Mouse (Mus musculus) kidney, embryonic 15.5 days (tissue): ENCODE measurements around the gene Tcl1b5. TPM values are rescaled to one million over a fixed set of nuclear protein-coding genes. Genes with fewer than 3 reads are reported as not detected.
"Not testable (repeated sequence)": the region's sequence is repeated elsewhere in the genome, so short reads cannot be mapped to it uniquely, and the experiment has no call there.

ENCODE experiments used
- ATAC-seq: fragments of 200-750 bp; cut with Nextera tagmentation; replicated peaks from 2 replicates; pipeline ENCODE4 v1.8.0; 2017; ENCODE audit warnings: moderate TSS enrichment; ENCODE audit not compliant: low FRiP score
- H3K27ac ChIP-seq: fragments of 300-500 bp; sonication (generic); 2 replicates; pipeline ENCODE4 v1.5.1; 2015; ENCODE audit warnings: mild to moderate bottlenecking, inconsistent platforms
- H3K27me3 ChIP-seq: fragments of 300-500 bp; sonication (generic); 2 replicates; pipeline ENCODE4 v1.6.1; 2015; ENCODE audit warnings: inconsistent platforms
- H3K36me3 ChIP-seq: fragments of 300-500 bp; sonication (generic); 2 replicates; pipeline ENCODE4 v1.6.1; 2015; ENCODE audit warnings: inconsistent platforms
- H3K4me1 ChIP-seq: fragments of 300-500 bp; sonication (generic); 2 replicates; pipeline ENCODE4 v1.6.1; 2015; ENCODE audit warnings: inconsistent platforms
- H3K4me2 ChIP-seq: fragments of 300-500 bp; sonication (generic); 2 replicates; pipeline ENCODE4 v1.6.1; 2015; ENCODE audit warnings: moderate library complexity, mild to moderate bottlenecking, inconsistent platforms
- H3K4me3 ChIP-seq: fragments of 300-500 bp; sonication (generic); replicated peaks from 2 replicates; pipeline ENCODE4 v1.5.1; 2015; ENCODE audit warnings: mild to moderate bottlenecking, inconsistent platforms
- H3K9ac ChIP-seq: fragments of 300-500 bp; sonication (generic); 2 replicates; pipeline ENCODE4 v1.6.1; 2015; ENCODE audit warnings: mild to moderate bottlenecking, inconsistent platforms
- H3K9me3 ChIP-seq: fragments of 300-500 bp; sonication (generic); replicated peaks from 2 replicates; pipeline ENCODE4 v1.6.1; 2016; ENCODE audit warnings: inconsistent platforms
- WGBS: fragments of 180-500 bp; shearing (Covaris S2); methylation state at CpG from one replicate; pipeline ENCODE4 v1.1.7; 2015; ENCODE audit warnings: mixed read lengths; 5-methylcytosine and 5-hydroxymethylcytosine counted together
- polyA plus RNA-seq: library from polyadenylated mRNA; unstranded; fragments of >200 nt; fragmentation: Nextera tagmentation; extraction: Ambion mirVana; gene quantifications from 2 replicates; pipeline ENCODE4 v1.2.1, GENCODE M21; 2015

Gene Tcl1b5
- polyA plus RNA-seq, 1 experiment from 2014 or later, result not detected

GRCm38 (mm10) chr12:105166734-105167133 is 9.4 kb upstream of the Tcl1b5 start:
- Histone ChIP-seq H3K27ac (no peak overlapping the region), H3K4me3 (no peak overlapping the region), H3K9me3 (no peaks in the 10 kb centered on the region), H3K4me1 (no peaks in the 10 kb centered on the region), H3K9ac (no peak overlapping the region), H3K36me3 (no peaks in the 10 kb centered on the region), H3K4me2 (no peak overlapping the region), H3K27me3 (no peaks in the 10 kb centered on the region)
- 62% methylated on average over 3 of the region's 3 CpGs for WGBS
- ATAC-seq, result no peak

GRCm38 (mm10) chr12:105173366-105173765 is 2.8 kb upstream of the Tcl1b5 start:
- no peak overlapping the region for H3K4me2 ChIP-seq
- H3K27me3 ChIP-seq, result no peaks in the 10 kb centered on the region
- WGBS, result 85% methylated on average over 2 of the region's 2 CpGs
- H3K4me1 ChIP-seq, result no peaks in the 10 kb centered on the region
- H3K36me3 ChIP-seq, result no peaks in the 10 kb centered on the region
- no peak overlapping the region for H3K9ac ChIP-seq
- no peaks in the 10 kb centered on the region for H3K9me3 ChIP-seq
- H3K4me3 ChIP-seq, result no peak overlapping the region
- H3K27ac ChIP-seq, result no peak overlapping the region
- ATAC-seq, result no peak

GRCm38 (mm10) chr12:105174318-105174717 is 1.8 kb upstream of the Tcl1b5 start:
- H3K27me3 ChIP-seq, H3K4me1 ChIP-seq, H3K36me3 ChIP-seq, H3K4me2 ChIP-seq, H3K9me3 ChIP-seq, H3K27ac ChIP-seq, ATAC-seq, H3K9ac ChIP-seq, H3K4me3 ChIP-seq: not testable (repeated sequence)
- WGBS, result 37% methylated on average over 2 of the region's 2 CpGs

- H3K9me3 ChIP-seq, H3K4me2 ChIP-seq, H3K4me1 ChIP-seq, ATAC-seq, H3K4me3 ChIP-seq, H3K27me3 ChIP-seq, H3K27ac ChIP-seq, H3K9ac ChIP-seq, H3K36me3 ChIP-seq: not testable (repeated sequence)
- WGBS, result 60% methylated on average over 4 of the region's 4 CpGs
Observed at GRCm38 (mm10) chr12:105181040-105181644, 5.0 kb downstream of the Tcl1b5 start.

- ATAC-seq, H3K4me2 ChIP-seq, H3K9me3 ChIP-seq, H3K27ac ChIP-seq, H3K9ac ChIP-seq, H3K4me1 ChIP-seq, H3K4me3 ChIP-seq, H3K27me3 ChIP-seq, H3K36me3 ChIP-seq: not testable (repeated sequence)
- WGBS, result 53% methylated on average over 2 of the region's 2 CpGs
Observed at GRCm38 (mm10) chr12:105188980-105189379, 12.8 kb downstream of the Tcl1b5 start.

- WGBS, result 94% methylated on average over 6 of the region's 6 CpGs
- H3K27me3 ChIP-seq, H3K27ac ChIP-seq, H3K4me1 ChIP-seq, H3K9me3 ChIP-seq, H3K36me3 ChIP-seq, H3K4me2 ChIP-seq, H3K9ac ChIP-seq, ATAC-seq, H3K4me3 ChIP-seq: not testable (repeated sequence)
Observed at GRCm38 (mm10) chr12:105190743-105191142, 14.6 kb downstream of the Tcl1b5 start, which contains the start of gene Tcl1b3. TSS of gene Tcl1b3 (plus strand) at chr12:105191043.

GRCm38 (mm10) chr12:105199684-105200497 is 23.7 kb downstream of the Tcl1b5 start:
- not testable (repeated sequence) for H3K4me3 ChIP-seq, H3K9ac ChIP-seq, H3K36me3 ChIP-seq, ATAC-seq, H3K4me1 ChIP-seq, H3K27ac ChIP-seq, H3K4me2 ChIP-seq, H3K27me3 ChIP-seq, H3K9me3 ChIP-seq
- WGBS, result 66% methylated on average over 7 of the region's 7 CpGs

- not testable (repeated sequence) for H3K27ac ChIP-seq, H3K4me2 ChIP-seq, H3K27me3 ChIP-seq, H3K9me3 ChIP-seq, H3K9ac ChIP-seq, ATAC-seq, H3K4me3 ChIP-seq, H3K36me3 ChIP-seq, H3K4me1 ChIP-seq
- WGBS, result 75% methylated on average over 1 of the region's 1 CpGs
Observed at GRCm38 (mm10) chr12:105201657-105202056, 25.5 kb downstream of the Tcl1b5 start, which contains the start of gene Tcl1b4. TSS of gene Tcl1b4 (plus strand) at chr12:105201957.

- Histone ChIP-seq H3K4me2 (no peak overlapping the region), H3K27me3 (no peaks in the 10 kb centered on the region), H3K36me3 (no peaks in the 10 kb centered on the region), H3K27ac (no peak overlapping the region), H3K9me3 (no peaks in the 10 kb centered on the region), H3K4me1 (no peaks in the 10 kb centered on the region), H3K9ac (no peak overlapping the region), H3K4me3 (no peak overlapping the region)
- 62% methylated on average over 1 of the region's 1 CpGs for WGBS
- no peak for ATAC-seq
Observed at GRCm38 (mm10) chr12:105207071-105207470, 30.9 kb downstream of the Tcl1b5 start.

GRCm38 (mm10) chr12:105208441-105208840 is 32.3 kb downstream of the Tcl1b5 start:
- no peak overlapping the region for H3K27ac ChIP-seq
- H3K9ac ChIP-seq, result no peak overlapping the region
- no peak overlapping the region for H3K4me2 ChIP-seq
- WGBS, result 92% methylated on average over 1 of the region's 1 CpGs
- ATAC-seq, result no peak
- H3K4me3 ChIP-seq, result no peak overlapping the region
- no peaks in the 10 kb centered on the region for H3K27me3 ChIP-seq
- no peaks in the 10 kb centered on the region for H3K36me3 ChIP-seq
- H3K9me3 ChIP-seq, result no peaks in the 10 kb centered on the region
- no peaks in the 10 kb centered on the region for H3K4me1 ChIP-seq

- 91% methylated on average over 7 of the region's 7 CpGs for WGBS
- no peaks in the 10 kb centered on the region for H3K4me1 ChIP-seq
- H3K9me3 ChIP-seq, result no peaks in the 10 kb centered on the region
- H3K9ac ChIP-seq, result no peak overlapping the region
- no peak for ATAC-seq
- H3K4me3 ChIP-seq, result no peak overlapping the region
- no peak overlapping the region for H3K27ac ChIP-seq
- H3K4me2 ChIP-seq, result no peak overlapping the region
- no peaks in the 10 kb centered on the region for H3K27me3 ChIP-seq
- H3K36me3 ChIP-seq, result no peaks in the 10 kb centered on the region
Observed at GRCm38 (mm10) chr12:105209231-105209630, 33.1 kb downstream of the Tcl1b5 start.

- Histone ChIP-seq H3K27ac (no peak overlapping the region), H3K4me1 (no peaks in the 10 kb centered on the region), H3K4me2 (no peak overlapping the region), H3K27me3 (no peaks in the 10 kb centered on the region), H3K9ac (no peak overlapping the region), H3K36me3 (no peaks in the 10 kb centered on the region), H3K4me3 (no peak overlapping the region), H3K9me3 (no peaks in the 10 kb centered on the region)
- WGBS, result 87% methylated on average over 7 of the region's 7 CpGs
- ATAC-seq, result no peak
Observed at GRCm38 (mm10) chr12:105217101-105217760, 41.1 kb downstream of the Tcl1b5 start.
